Mouse (Mus musculus) gastrocnemius, postnatal 4 days (tissue): ENCODE data around the gene Frzb. TPM values are rescaled to one million over a fixed set of nuclear protein-coding genes. Genes with fewer than 3 reads are reported as not detected.
"Not testable (repeated sequence)": the region's sequence is repeated elsewhere in the genome, so short reads cannot be mapped to it uniquely, and the experiment has no call there.

Experiments used
- DNase-seq, 2 experiments: peaks; one replicate each; pipeline ENCODE4 v3.0.0; 2021 to 2022; ENCODE audit warnings: low spot score in 2 of 2, mixed read lengths in 2 of 2
- long read RNA-seq, 2 experiments: library from polyadenylated mRNA; stranded (forward); transcript quantifications; one replicate each; pipeline ENCODE4 v2.0.0; 2021
- total RNA-seq, 2 experiments: library from RNA; stranded (reverse); gene quantifications; 2 replicates each; pipeline ENCODE4 v1.2.3; 2021

The Frzb gene
- total RNA-seq, result 10 to 100 TPM; 50.7 to 62.7 TPM
- long read RNA-seq, experiment 1, transcript Frzb-201 (6 exons, 3,149 nt), result major isoform, 27 of 32 reads
- long read RNA-seq, experiment 1, partial matches to known transcripts, result 0 of 32 reads
- long read RNA-seq, experiment 1, other reads (novel, unspliced or antisense), result 5 of 32 reads
- long read RNA-seq, experiment 2, transcript Frzb-201 (6 exons, 3,149 nt), result major isoform, 62 of 65 reads
- long read RNA-seq, experiment 2, partial matches to known transcripts, result 0 of 65 reads
- long read RNA-seq, experiment 2, other reads (novel, unspliced or antisense), result 3 of 65 reads

DNA sequence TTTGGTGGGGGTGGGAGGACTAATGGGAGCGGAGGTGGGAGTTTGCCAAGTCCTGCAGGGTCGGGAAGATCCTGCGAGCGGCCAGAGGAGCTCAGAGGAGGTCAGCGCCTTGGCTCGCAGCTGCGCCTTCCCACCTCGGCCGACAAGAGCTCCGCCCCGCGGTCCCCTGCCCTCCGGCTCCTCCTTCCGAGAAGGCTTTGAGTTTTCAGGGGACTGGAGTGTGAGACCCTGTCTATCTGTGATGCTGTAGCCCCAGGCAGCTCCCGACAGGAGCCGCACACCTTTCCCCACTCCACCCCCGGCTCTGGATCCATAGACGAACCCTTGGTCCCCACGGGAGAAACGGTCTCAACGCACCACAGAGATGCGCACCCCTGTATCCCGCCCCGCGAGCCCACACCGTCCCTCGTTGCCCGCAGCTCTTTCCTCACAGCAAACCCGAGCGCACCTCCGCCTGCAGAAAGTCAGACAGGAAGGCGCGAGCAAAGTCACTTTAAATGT, at the start of gene Frzb:
Frzb (minus strand) TSS at position 335 of the 501 bp plus-strand sequence.
- DNase-seq, result peak; percentile 28 to 51

DNA sequence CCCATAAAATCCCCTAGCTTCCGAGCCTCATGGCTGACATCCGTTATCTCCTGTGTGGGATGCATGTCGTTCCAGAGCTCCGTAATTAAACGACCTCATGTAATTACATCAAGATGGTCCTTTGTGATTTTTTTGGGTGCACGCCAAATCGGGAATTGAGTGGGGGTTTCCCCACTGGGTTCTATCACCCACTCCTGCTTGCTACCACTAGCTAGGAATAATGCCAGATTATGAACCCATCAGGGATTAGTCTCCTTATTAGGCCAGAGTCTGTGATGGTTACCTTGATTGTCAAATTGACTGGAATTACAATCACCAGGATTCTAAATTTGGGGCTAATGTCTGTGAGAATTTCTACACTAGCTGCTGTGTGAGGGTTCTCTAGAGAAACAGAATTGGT, 47.9 kb upstream of the Frzb start:
- DNase-seq, result not testable (repeated sequence)

DNA sequence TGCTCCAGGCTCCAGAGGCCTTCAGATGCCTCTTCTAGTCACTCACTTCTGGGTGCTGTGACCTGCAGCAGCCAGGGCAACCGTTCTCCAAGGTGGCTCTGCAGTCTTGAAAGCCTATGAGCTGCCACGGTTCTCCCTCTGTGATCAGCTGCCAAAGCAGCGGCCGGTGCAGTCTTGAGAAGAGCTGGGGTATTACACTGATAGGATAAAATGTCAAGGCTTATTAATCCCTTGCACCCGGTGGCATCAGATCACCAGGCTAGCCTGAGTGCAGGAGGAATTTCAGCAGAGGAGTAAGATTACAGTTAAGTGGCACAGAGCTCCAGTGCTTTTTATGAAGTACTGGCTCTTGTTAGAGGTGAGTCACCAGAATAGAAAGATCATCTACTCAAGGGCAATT, 39.4 kb upstream of the Frzb start:
- no peak for DNase-seq

DNA sequence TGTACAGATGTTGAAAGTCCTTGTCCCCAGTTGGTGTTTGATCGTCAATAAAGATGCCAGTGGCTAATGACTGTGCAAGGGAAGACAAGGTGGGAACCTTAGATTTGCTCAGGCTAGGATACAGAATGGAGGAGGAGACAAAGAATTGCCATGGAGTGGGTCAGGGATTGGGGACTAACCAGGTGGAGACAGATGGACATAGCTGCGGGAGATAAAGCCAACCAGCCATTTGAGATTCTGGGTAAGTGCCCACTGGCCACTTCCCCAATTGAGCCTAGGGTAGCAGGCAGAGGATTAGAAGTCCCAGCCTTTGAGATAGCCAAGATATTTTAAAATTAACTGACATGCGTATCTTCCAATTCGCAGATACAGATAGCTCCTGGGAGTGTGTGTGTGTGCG, 37.5 kb upstream of the Frzb start:
- no peak for DNase-seq

- DNase-seq, result no peak
These were observed 28.4 kb upstream of the Frzb start for GRCm38 (mm10) chr2:80475831-80476230.

DNA sequence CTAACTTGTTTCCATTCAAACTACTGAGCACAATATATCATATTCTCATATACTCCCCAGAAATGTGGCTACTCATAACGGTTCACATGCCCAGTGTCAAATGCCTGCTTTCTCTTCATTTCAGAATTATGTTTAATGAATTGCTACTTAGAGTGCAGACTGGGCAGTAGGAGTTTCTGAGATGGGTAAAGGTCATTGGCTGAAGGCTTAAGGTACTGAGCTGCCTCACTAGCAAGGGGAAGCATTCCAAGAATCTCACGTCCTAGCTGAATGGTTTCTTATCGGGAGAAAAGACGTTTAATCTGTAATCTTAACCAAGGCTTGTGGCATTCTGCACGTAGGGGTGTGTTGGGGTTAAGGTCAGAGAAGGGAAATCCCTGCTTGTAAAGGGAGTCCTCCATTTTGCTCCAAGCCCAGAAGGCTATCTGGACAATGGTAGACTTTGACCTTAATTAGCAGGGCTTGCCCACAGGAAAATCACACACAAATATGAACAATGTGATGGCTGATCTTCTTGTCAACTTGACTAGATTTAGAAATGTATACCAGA, 26.9 kb upstream of the Frzb start:
- no peak for DNase-seq

DNA sequence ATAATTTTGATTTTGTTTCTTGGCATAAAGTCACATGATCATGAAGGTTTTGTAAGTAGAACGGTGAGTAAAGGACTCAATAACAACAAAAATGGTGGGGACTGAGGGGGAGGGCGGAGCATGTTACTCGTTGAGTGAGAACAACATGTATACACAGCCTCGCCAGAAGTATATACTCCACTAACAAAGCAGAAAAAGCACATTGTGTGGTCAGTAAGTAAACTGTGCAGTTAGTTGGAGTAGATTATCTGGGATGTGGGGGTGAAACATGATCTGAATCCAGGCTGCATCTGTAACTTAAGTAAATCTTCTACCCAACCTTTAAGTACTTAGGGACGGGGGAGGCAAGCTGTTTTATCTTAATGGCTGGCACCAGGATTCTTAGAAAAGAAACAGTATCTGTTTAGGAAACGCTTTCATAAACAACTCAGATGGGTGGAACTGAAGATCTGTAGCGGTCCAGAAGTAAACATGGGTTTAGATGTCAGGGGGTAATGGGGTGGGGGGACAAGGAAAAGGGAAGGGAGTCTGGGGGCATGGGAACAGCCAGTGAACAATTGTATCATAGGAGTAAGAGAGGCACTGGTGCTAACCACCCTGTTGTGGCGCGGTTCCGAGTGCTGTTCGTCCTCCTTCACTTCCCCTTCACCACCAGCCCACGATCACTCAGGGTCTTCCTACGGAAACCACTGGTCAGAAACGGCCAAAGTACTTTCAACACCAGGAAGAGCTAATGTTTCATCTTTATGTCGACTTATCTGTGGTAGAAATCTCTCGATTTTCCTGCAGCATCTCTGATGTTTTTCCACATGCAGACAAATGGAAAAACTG, 18.8 kb upstream of the Frzb start:
- DNase-seq, result no peak

GRCm38 (mm10) chr2:80461827-80462226, 14.4 kb upstream of the Frzb start:
- no peak for DNase-seq

- DNase-seq, result no peak
These were observed 806 bp upstream of the Frzb start for GRCm38 (mm10) chr2:80448231-80448630.

- peak; percentile 17 to 25 for DNase-seq
These were observed 895 bp downstream of the Frzb start for GRCm38 (mm10) chr2:80446308-80447151.

- no peak for DNase-seq
These were observed 1.5 kb downstream of the Frzb start for GRCm38 (mm10) chr2:80445926-80446307.

GRCm38 (mm10) chr2:80445491-80445890, 1.9 kb downstream of the Frzb start:
- DNase-seq, result no peak

DNA sequence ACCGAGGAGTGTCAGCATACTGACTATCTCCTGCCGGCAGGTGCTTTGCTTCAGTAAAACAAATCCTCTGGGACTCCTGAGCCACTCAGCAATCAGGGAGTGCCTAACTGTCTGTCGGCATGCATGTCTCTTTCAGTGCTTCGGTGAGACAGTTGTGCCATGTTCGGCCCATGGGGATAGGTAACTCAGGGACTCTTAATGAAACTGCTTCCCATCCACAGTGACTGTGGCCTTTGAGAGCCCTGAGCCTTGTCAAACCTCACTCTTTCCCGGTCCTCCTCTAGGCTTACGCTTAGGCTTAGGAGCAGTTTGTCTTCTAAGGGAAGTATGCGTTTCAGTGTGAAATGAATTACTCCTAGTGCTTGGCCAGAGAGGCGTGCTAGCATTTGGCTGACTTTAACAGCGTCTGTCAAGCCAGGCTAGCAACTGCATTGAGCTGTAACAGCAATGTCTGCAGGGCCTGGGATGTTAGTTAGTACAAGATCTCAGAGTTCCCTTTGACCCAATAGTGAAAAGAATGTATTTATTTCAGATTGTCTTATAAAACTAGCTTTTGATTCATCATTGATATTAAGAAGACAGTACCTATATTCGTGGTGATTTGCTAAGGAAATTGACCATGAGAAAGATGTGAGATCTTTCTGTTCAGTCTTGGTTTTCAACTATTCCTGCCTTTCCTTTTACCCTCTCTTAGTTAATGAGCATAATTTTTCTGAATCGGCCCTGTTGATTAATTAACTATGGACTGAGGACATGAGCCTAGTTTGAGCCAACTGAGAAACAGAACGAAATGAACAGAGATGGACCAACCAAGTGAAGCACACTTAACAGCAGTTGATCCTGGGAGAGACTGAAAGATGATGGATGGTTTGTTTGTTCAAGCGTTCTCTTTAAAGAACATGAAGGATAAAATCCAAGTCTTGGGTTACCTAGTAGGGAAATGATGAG, 2.7 kb downstream of the Frzb start:
- no peak for DNase-seq

DNA sequence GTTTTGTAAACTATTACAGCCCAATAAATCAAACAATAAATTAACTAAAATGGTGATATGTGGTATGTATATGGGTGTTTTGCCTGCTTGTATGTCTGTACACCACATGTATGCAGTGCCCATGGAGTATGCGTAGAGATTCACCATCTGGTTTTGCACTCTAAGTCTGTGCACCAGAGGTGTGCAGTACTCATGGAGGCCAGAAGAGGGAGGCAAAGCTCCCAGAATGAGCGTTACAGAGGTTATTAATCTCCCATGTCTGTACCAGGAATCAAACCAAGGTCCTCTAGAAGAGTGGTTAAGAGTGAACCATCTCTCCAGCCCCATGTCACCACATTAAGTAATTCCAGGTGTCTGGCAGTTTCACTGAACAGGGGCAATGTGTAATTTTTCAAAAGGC, 3.5 kb downstream of the Frzb start:
- no peak for DNase-seq

- DNase-seq, result no peak
These were observed 6.0 kb downstream of the Frzb start for GRCm38 (mm10) chr2:80441386-80441785.

DNA sequence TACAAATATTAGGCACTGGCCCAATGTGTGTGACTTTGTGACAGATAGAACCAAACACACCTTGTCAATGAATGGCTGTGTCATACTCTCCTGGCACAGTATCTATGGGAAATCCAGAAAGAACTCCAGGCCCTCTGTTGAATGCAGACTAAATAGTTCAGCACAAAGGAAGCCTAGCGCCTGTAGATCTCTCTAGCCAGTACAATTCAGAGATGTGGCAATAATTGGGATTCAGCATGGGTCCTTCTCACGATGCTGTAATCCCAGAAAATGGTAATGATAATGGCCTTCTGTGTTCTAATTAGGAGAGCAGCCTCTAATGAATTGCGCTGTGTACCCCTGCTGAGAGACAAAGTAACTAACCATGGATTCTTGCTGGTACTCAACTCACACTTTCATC, 8.6 kb downstream of the Frzb start:
- DNase-seq, result no peak

GRCm38 (mm10) chr2:80437401-80437800, 10.0 kb downstream of the Frzb start:
- DNase-seq, result no peak

DNA sequence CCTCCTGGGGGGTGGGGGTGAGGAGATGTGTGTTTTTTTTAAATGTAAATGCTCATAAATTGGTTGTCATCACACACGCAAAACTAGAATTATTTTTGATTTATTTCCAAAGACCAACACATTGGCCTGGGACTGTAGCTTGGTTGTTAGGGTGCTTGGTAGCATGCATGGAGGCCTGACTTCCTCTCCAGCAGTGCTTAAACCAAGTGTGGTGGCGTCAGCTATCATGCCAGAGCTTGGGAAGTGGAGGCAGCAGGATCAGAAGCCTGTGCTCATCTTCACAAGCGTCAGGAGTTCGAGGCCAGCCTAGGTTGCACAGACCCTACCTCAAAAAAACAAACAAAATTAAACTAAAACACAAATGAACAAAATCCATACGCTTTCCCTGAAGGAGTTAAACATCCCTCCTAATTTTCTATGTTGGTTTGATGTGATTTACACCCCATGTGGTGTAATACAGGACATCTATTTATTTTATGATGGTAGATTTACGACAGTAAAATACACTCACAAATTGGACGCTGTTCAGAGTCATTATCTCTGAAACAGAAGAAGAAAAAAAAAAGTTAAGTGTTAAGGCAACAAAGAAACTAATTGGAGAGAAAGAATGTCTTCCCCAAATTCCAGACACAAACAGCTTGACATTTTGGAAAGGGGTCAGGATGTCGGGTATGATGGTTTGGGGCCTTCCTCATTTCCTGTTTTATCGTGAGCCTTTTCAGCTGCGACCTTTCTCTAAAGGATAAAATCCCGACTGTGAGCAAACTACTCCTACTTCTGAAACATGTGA, 12.4 kb downstream of the Frzb start:
- DNase-seq, result no peak

- DNase-seq, result no peak
These were observed 14.1 kb downstream of the Frzb start for GRCm38 (mm10) chr2:80433254-80433876.
